Mouse (Mus musculus): ENCODE data around the gene Immp2l. TPM values are rescaled to one million over a fixed set of nuclear protein-coding genes. Genes with fewer than 3 reads are reported as not detected.

Immp2l gene
- polyA plus RNA-seq, 1 experiment, result 0.19 TPM

DNA sequence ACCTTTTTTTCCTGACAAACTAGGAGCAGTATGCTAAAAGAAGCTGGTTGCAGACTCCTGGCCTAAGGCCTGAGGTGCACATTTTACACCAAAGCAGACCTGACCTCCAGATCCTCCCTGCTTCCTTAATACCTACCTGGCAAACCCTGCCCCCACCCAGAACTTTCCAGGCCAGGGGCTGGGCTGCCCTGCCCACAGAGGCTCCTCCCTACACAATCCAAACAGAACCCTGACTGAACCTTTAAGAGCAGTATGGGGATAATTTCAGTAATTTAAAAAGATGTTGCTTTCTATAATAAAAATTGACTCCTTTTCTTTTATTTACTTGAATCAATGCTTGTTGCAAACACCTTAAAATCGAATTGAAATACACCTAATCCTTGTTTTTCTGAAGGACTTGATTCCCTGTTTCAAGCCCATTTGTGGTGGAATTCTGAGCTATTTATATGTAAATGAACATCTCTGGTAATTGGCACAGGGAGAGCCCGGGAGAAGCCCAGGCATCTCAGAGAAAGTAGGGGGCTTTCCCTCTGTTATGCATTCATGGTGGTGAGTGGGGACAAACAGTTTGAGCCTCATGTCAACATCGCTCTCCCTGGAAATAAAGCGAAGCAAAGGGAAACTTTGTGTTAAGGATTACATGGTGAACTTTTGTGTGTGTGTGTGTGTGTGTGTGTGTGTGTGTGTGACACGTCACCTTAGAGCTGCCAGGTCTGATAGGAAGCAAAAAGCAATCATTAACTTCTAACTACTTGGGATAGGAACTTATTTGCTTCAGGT lies 535.3 kb downstream of the Immp2l start:
- TF ChIP-seq GATA1 (IDR thresholded peaks at IDR 0.05; ENCODE audit: low read length), result no peak

DNA sequence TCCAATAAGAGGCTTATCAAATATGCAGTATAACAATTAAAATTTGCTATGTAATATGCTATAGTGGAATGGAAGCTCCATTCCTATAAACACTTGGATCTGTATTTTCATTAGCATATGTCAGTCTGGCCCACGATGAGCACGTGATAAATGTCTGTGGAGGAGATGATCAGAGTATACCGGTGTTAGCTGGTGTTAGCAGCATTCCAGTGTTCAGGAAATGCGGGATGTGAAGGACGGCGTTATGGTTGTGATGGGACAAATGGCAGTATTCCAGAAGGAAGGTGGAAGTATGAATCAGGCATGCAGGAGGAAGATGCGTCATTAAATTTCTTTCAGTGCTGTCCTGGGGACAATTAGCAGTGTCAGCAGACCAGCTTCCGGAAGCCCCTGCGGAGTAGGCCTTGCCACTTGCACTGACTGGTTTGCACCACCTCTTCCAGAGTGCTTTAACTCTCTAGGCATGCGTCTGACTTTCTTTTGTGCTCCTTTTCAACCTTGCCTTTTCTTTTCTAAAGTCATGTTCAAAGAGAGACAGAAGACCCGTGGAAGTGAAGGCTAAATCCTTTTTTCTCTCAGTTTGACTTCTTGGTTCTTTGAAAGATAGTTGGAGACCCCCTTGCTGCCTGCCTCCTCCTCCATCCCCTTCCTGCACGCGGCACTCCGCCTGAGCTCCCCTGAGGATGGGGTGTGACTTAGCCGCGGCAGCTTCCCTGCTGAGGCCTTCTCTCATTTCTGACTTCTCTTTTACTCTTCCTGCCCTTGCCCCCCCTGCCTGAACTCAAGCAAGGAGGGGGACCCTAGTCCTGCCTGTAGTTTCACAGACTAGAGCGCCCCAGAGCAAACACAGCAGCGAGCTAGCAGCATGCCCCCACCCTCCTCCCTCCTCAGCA lies 541.9 kb downstream of the Immp2l start:
- TF ChIP-seq GATA1 (IDR thresholded peaks at IDR 0.05; ENCODE audit: low read length), result no peak

DNA sequence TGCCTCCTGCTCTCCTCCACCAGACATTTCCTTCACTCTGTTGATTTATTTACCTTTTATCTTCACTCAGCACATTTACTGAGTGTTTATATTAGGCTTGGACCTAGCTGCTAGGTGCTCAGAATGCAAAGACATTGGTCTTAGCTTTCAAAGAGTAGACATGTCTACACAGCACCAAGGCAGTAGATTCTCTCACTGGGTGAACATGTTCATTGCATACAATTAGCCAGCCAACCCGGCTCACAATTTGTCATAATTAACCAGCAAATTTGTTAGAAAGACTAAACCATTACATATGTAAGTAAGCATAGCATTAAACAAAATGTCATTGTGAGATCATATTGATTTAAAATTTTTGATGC lies 542.5 kb downstream of the Immp2l start:
- TF ChIP-seq GATA1 (IDR thresholded peaks at IDR 0.05; ENCODE audit: low read length), result no peak

DNA sequence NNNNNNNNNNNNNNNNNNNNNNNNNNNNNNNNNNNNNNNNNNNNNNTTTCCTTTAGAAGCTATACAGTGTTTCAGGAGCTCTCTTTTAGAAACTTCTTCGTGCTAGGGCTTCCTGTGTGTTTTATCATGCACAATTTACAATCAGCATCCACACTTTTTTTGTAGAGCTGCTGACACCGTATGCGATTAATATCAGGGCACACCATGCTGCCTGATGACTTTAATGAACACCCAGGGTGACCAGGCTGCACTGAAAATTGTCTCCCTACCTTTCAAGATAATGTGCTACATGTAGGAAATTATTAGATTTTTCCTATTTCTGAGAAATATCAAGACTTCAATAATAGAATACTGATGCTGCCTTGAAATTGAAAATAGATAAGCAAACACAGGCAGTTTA lies 549.9 kb downstream of the Immp2l start:
- TF ChIP-seq GATA1 (IDR thresholded peaks at IDR 0.05; ENCODE audit: low read length), result no peak

DNA sequence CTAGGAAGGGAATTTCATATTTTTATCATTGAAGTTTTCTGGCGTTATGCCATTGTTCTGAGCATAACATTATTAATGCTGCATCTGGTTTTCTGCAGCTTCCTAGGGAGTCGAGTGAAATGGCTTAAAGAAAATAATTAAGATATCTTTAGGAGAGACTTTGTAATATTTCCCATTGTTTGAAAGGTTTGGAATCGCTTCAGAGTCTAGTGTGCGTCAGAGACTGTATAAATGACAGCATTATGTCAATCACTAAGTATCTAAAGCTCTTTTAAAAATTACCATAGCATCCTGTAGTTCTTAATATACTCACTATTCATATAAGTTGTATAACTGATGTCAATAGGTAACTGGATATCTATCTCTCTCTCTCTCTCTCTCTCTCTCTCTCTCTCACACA lies 551.3 kb downstream of the Immp2l start:
- TF ChIP-seq GATA1 (IDR thresholded peaks at IDR 0.05; ENCODE audit: low read length), result no peak

DNA sequence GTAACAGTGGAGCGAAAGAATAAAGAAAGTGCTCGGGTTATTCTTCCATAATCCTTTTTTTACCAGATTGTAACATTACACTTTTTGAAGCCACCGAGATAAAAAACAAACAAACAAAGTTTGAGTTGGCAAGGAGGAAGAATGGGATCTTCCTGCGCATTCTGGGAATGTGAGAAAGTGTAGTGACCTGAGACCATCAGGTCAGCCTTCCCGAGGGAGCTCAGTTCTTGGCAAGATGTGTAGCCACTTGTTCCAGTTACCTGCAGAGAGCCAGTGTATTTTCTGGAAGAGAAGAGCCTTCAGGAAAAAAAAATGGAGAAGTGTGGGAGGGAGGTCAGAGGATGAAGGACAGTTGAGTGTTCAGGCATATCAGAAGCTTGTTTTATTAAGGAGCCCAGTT lies 569.5 kb downstream of the Immp2l start:
- TF ChIP-seq GATA1 (IDR thresholded peaks at IDR 0.05; ENCODE audit: low read length), result no peak

DNA sequence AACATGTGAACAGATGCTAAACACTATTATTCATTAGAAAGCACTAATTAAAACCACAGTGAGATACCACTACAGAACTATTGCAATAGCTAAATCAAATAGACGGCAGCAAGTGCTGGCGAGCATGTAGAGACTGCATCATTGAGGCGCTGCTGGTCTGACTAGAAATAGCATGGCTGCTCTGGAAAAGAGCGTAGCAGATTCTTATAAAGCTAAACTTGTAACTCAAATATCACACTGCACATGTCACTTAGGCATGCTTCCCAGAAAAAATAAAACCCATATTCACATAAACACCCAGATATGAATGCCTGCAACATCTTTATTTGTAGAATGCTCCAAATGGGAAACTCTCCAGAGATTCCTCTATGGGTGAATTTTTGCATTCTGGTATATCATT lies 570.1 kb downstream of the Immp2l start:
- TF ChIP-seq GATA1 (IDR thresholded peaks at IDR 0.05; ENCODE audit: low read length), result no peak

DNA sequence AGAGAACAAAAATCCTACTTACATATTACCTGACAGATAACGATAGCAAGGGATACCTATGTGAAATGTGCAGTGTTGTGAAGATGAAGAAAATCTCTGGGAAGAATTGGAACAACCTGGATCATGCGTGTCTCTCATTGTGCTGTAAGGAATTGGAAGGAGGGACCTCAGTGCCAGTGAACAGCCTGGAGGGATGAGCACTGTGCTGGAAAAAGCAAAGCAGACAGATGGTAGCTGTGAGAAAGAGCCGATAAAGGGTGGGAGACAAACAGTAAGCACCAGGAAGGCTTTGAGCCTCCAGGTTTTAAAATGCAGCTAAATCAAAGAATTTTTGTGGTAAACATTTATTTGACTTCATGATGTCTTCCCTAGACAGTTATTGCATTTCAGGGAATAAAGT lies 591.4 kb downstream of the Immp2l start:
- no peak for TF ChIP-seq GATA1 (IDR thresholded peaks at IDR 0.05; ENCODE audit: low read length)

DNA sequence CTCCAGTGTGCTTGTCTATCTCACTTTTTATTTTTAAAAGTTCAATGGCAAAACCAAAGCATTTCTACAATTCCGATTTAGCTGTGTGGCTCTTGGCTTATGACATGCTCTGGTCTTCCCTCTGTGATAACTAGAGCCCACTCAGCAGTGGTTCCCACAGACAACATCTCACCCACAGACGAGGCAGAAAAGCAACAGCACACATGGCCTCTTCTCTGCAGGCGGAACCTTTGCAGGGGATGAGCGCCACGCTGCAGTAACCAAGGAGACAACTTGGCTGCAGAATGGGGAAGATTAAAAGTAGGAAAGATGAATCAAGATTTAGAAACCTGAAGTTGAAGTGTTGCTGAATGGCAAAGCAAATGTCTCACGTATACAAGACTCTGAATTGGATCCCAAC lies 597.5 kb downstream of the Immp2l start:
- no peak for TF ChIP-seq GATA1 (IDR thresholded peaks at IDR 0.05; ENCODE audit: low read length)

DNA sequence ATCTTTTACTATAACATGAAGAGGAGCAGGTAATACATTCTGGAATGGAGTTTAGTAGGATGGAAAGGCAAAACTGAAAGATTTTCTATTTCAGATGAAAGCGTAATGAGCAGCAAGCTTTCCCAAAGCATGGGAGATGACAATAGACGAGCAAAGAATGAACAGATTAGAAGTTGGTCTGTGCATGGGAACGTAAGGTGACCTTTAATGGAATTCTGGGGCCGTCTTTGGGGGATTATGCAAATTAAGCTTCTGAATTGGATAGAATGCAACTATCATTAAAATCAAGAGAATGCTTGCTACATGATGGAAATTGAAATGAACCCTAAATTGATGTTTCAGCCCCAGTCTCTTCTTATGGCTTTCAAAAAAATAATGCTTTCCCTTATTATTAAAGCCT lies 619.4 kb downstream of the Immp2l start:
- no peak for TF ChIP-seq GATA1 (IDR thresholded peaks at IDR 0.05; ENCODE audit: low read length)

DNA sequence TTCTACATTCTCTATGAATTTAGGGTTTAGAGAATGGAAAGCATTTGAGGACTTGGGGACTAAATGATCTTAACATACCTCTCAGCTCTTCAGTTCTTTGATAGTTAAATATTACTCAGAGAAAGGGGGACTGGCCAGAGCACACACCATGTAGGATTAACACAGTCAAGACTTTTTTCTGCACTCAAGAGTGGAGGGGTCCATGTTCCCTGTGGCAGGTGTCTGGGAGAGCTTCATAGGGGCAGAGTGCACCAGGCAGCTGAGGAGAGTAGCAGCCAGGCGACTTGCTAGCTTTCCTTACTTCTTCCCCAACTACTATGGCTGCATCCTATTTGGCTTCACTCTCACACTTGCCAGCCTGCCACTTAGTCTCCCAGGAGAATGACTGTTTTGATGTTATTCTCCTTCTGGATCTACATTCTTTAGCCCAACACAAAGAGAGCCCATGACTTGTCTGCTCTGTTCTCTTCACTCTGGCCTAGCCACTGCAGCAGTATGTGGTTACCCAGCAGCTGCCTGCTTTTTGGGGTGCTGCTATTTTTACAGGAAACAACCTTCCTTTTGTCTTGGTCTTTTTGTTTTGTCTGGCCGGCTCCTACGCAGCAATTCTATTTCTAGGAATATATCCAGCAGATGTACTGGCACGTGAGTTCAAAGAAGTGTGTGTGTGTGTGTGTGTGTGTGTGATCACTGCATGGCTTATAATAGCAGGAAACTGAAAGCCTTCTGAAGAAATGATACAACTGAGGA lies 621.1 kb downstream of the Immp2l start:
- no peak for TF ChIP-seq GATA1 (IDR thresholded peaks at IDR 0.05; ENCODE audit: low read length)

DNA sequence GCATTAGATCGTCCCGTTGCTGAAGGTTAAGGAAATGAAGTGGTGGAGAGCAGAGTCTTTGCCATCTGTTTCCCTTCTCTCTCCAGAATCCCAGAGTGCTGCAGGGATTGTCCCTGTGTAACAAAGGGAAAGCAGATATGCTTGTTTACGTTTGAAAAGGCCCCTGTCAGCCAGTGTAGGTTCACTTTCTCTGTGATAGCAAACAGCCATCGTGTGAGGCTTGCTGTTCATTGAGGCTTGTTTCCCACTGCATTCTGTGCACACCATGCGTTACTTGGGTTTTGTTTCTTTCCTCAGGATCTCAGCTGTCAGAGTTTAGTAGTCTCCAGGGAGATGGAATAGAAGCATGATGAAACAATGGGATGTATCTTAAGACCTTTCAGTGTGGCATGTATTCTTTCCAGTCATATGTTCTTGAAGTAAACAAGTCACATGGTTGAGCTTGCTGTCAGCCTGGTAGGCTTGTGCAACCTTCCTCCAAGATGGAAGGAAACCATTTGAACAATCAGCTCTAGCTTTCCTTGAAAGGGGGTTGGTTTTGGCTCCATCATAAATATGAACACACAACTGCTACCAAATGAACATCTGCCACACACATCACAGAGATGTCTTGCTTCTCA lies 623.2 kb downstream of the Immp2l start:
- no peak for TF ChIP-seq GATA1 (IDR thresholded peaks at IDR 0.05; ENCODE audit: low read length)

DNA sequence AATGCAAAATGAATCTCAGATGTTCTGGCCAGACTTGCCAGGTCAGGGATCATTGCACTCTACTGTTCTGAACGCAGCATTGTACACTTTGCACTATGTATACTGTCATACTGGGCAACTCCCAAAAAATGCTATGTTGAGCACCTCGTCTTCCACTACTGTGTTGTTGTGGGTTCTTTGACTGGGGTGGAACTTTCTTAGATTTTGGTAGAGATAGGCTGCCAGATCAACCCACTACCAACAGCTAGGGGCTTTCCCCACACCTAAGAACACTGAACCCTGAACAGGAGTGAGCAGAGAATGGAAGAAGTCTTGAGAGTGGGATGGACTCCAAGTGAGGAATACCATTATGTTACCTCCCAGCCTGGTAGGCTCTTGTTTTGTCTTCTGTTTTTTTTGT lies 623.8 kb downstream of the Immp2l start:
- no peak for TF ChIP-seq GATA1 (IDR thresholded peaks at IDR 0.05; ENCODE audit: low read length)

DNA sequence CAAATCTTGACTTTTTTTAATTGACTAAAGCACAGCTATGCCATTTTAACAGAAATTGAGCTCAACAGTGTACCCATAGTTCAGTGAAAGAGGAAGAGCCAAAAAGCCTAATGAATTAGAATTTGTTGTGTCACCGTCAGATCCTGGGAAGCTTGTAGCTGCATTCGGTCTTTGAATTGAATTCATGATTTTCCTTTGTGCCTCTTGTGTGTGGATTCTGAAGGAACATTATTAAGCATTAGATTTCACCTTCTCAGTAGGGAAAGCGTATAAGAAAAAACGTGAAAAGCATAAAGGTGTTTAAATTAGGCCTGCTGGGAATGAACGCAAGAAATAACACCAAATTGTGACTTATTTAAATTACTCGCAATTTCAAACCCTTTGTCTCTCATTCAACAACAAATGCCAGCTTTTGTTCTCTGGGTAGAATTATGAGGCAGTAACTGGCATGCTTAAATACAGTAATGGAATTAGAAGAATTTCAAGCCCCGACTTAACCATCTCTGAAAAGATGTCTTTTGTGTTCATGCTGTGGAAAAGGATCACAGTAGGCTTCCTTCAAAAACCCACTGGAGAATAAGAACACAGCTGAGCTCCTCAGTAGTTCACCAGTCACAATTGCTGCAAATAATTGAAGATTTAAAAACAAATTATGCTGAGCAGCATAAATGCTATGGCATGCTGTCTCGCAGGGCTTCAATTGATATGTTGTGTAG lies 626.1 kb downstream of the Immp2l start:
- TF ChIP-seq GATA1 (IDR thresholded peaks at IDR 0.05; ENCODE audit: low read length), result no peak

DNA sequence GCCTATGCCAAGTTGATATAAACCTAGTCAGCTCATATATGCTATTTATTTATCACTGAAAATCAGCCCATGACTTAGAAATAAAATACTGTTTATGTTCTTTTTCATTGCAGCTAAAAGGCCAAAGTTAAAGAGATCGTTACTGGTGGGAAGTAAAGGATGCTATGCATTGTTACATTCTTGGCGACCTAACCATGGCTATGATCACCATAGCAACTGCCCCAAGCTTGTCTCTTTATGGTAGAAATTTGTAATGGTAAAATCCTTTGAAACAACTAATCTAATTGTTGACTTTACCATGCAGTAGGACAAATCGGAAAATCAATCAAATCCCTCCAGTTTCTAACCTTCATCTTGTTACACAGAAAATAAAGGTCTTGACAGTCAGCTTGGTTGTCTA lies 644.4 kb downstream of the Immp2l start:
- no peak for TF ChIP-seq GATA1 (IDR thresholded peaks at IDR 0.05; ENCODE audit: low read length)

Data from G1E-ER4 (cell line).